Mouse (Mus musculus): ENCODE results near the gene Ube2s.
"Not testable (repeated sequence)": the region's sequence is repeated elsewhere in the genome, so short reads cannot be mapped to it uniquely, and the experiment has no call there.

Gene Ube2s

GRCm38 (mm10) chr7:4820925-4821324, 8.5 kb upstream of the Ube2s start:
- not testable (repeated sequence) for DNase-seq

- no peak for DNase-seq
Measured at GRCm38 (mm10) chr7:4816559-4816958, 4.2 kb upstream of the Ube2s start.

- DNase-seq, result no peak
Measured at GRCm38 (mm10) chr7:4813105-4813791, 858 bp upstream of the Ube2s start.

- peak; percentile 60 for DNase-seq
Measured at GRCm38 (mm10) chr7:4811842-4812302, 518 bp downstream of the Ube2s start.

- DNase-seq, result not testable (repeated sequence)
Measured at GRCm38 (mm10) chr7:4811131-4811530, 1.3 kb downstream of the Ube2s start.

- no peak for DNase-seq
Measured at GRCm38 (mm10) chr7:4806716-4807115, 5.7 kb downstream of the Ube2s start.

- no peak for DNase-seq
Measured at GRCm38 (mm10) chr7:4802247-4802646, 10.1 kb downstream of the Ube2s start.

GRCm38 (mm10) chr7:4795767-4796433, 16.5 kb downstream of the Ube2s start:
- no peak for DNase-seq

GRCm38 (mm10) chr7:4794631-4795168, 17.7 kb downstream of the Ube2s start:
- DNase-seq, result no peak

- DNase-seq, result no peak
Measured at GRCm38 (mm10) chr7:4793674-4794073, 18.7 kb downstream of the Ube2s start.

- not testable (repeated sequence) for DNase-seq
Measured at GRCm38 (mm10) chr7:4793248-4793647, 19.1 kb downstream of the Ube2s start.

GRCm38 (mm10) chr7:4792278-4793212, 19.8 kb downstream of the Ube2s start, which contains the start of gene Rpl28:
Gene Rpl28, plus strand, starts transcription at chr7:4792874.
- DNase-seq, result peak; percentile 90

- DNase-seq, result peak; percentile 76
Measured at GRCm38 (mm10) chr7:4789436-4789935, 22.9 kb downstream of the Ube2s start, which contains the start of gene Tmem238. Gene Tmem238, minus strand, starts transcription at chr7:4789656.

- DNase-seq, result peak; percentile 53
Measured at GRCm38 (mm10) chr7:4788499-4789435, 23.6 kb downstream of the Ube2s start.

- peak; percentile 70 for DNase-seq
Measured at GRCm38 (mm10) chr7:4783667-4784268, 28.6 kb downstream of the Ube2s start.

- DNase-seq, result no peak
Measured at GRCm38 (mm10) chr7:4782759-4783158, 29.6 kb downstream of the Ube2s start, which contains the start of the genes Il11 and Tmem190. Gene Il11, minus strand, starts transcription at chr7:4782859. Gene Tmem190, plus strand, starts transcription at chr7:4782937.

GRCm38 (mm10) chr7:4782130-4782529, 30.3 kb downstream of the Ube2s start:
- DNase-seq, result no peak

- no peak for DNase-seq
Measured at GRCm38 (mm10) chr7:4779921-4780320, 32.5 kb downstream of the Ube2s start.

GRCm38 (mm10) chr7:4777851-4778637, 34.3 kb downstream of the Ube2s start:
- DNase-seq, result no peak

Measured in cerebellum, adult 11 months (tissue).